In the genomic region with DNA sequence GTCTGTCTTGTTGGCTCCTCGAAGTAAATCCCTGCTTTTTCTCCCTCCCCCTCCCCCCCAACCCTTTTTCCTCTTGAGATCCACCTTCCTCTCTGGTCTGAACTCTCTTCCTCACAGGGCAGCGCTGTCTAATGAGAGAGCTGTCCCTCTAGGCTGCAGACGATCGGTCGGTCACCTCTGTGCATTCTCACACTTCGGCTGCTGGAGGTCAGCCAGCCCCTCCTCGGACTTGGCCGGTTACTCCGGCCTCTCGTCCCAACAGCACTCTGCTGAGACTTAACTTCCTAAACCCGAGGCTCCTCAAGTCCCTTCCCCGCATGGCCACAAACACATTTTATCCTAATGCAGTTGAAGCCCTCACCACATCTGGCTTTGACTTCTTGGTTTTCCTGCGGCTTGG, we compare ENCODE assay signal across 8 mouse cellular contexts.
DNase-seq lines count a peak whose midpoint lies in the region; ATAC-seq and TF ChIP-seq lines count a peak whose summit lies in the region.

No protein-coding gene starts in this region.

- H3K27ac ChIP-seq in lung, postnatal 0 days (ENCODE audit: low read length): no peak overlapping the region
- no peak overlapping the region for H3K27ac ChIP-seq in forebrain, embryonic 12.5 days

- peak overlapping the region; percentile 28; the same call in 1 of the 2 replicates for H3K4me2 ChIP-seq in lung, postnatal 0 days (replicated peaks; ENCODE audit: low read depth, low read length)
- H3K4me2 ChIP-seq in forebrain, embryonic 12.5 days: no peak overlapping the region

- ATAC-seq in lung, postnatal 0 days: peak; percentile 29
- no peak for ATAC-seq in forebrain, embryonic 12.5 days (ENCODE audit: low FRiP score)

- no peak for TF ChIP-seq EP300 in lung, postnatal 0 days (IDR thresholded peaks at IDR 0.05)

- no peak overlapping the region for H3K9ac ChIP-seq in lung, postnatal 0 days (replicated peaks; ENCODE audit: low read depth)
- H3K9ac ChIP-seq in forebrain, embryonic 12.5 days: no peak overlapping the region

- intact Hi-C loops in gastrocnemius, postnatal 14 days (cut with DNase I; ENCODE audit: low total_unique reads): loop anchor here (5.0 kb wide), 1 partner anchor 590 kb away; no protein-coding TSS in a partner anchor
- intact Hi-C loops in heart, postnatal 36 days (cut with DNase I): loop anchor here (10.0 kb wide), 2 partner anchors 413 to 1093 kb away; no protein-coding TSS in a partner anchor

- H3K9me3 ChIP-seq in lung, postnatal 0 days (ENCODE audit: low read length): no peaks in the 10 kb centered on the region
- H3K9me3 ChIP-seq in forebrain, embryonic 12.5 days: no peaks in the 10 kb centered on the region

- no peaks in the 10 kb centered on the region for H3K27me3 ChIP-seq in lung, postnatal 0 days (replicated peaks; ENCODE audit: insufficient read depth, low read length)
- H3K27me3 ChIP-seq in forebrain, embryonic 12.5 days: no peaks in the 10 kb centered on the region

- TF ChIP-seq CTCF in lung, postnatal 0 days (IDR thresholded peaks at IDR 0.05): no peak

- H3K4me1 ChIP-seq in lung, postnatal 0 days (ENCODE audit: insufficient read depth, low read depth, low read length): no peaks in the 10 kb centered on the region; the same call in 1 of the 2 replicates
- H3K4me1 ChIP-seq in forebrain, embryonic 12.5 days: peaks cover 4% of the 10 kb centered on the region

- H3K36me3 ChIP-seq in lung, postnatal 0 days (ENCODE audit: insufficient read depth, low read length): no peaks in the 10 kb centered on the region
- no peaks in the 10 kb centered on the region for H3K36me3 ChIP-seq in forebrain, embryonic 12.5 days (replicated peaks)

- peak; percentile 39 to 52 for DNase-seq in cerebellum, postnatal 14 days
- no peak for DNase-seq in cerebellum, adult 8-10 months
- DNase-seq in gastrocnemius, postnatal 14 days: peak; percentile 80
- DNase-seq in heart, postnatal 36 days: peak; percentile 78 to 80
- peak; percentile 48 for DNase-seq in lung, postnatal 0 days (ENCODE audit: low spot score)
- no peak for DNase-seq in c-Kit-positive CD71-positive TER-119-positive erythroid progenitor cells, embryonic 14.5 days (ENCODE audit: low spot score)
- no peak for DNase-seq in frontal cortex, postnatal 14 days (ENCODE audit: low spot score in 2 of 2)

- WGBS in lung, postnatal 0 days: 40% methylated on average over 13 of the region's 13 CpGs
- WGBS in forebrain, embryonic 12.5 days: 76% methylated on average over 13 of the region's 13 CpGs

- no peak overlapping the region for H3K4me3 ChIP-seq in lung, postnatal 0 days (ENCODE audit: low read depth, low read length)
- no peak overlapping the region for H3K4me3 ChIP-seq in forebrain, embryonic 12.5 days (replicated peaks)

Comparison
In these comparisons a context has a peak if more than half of its experiments do, and no peak if none do; other contexts are left out.
1. DNase-seq: peak in cerebellum, postnatal 14 days (2 of 2), gastrocnemius, postnatal 14 days (single experiment), heart, postnatal 36 days (2 of 2) and lung, postnatal 0 days (single experiment); none in cerebellum, adult 8-10 months (single experiment), c-Kit-positive CD71-positive TER-119-positive erythroid progenitor cells, embryonic 14.5 days (single experiment) and frontal cortex, postnatal 14 days (0 of 2).